Mouse (Mus musculus): ENCODE data around the gene Xbp1. TPM values are rescaled to one million over a fixed set of nuclear protein-coding genes. Genes with fewer than 3 reads are reported as not detected.
"Not testable (repeated sequence)": the region's sequence is repeated elsewhere in the genome, so short reads cannot be mapped to it uniquely, and the experiment has no call there.

Gene Xbp1
- polyA plus RNA-seq, 1 experiment from 2014 or later = 238 TPM

- Histone ChIP-seq H3K27me3 (no peaks in the 10 kb centered on the region), H3K27ac (peak overlapping the region; percentile 85), H3K4me3 (peak overlapping the region; percentile 91), H3K9ac (peak overlapping the region; percentile 90), H3K4me2 (peak overlapping the region; percentile 58), H3K4me1 (peaks cover 14% of the 10 kb centered on the region), H3K9me3 (no peaks in the 10 kb centered on the region), H3K36me3 (0 out of 2 replicates have a peak, but pooled peaks cover 4% of the 10 kb centered on the region)
- ATAC-seq (ENCODE audit: insufficient number of reproducible peaks, low FRiP score, low TSS enrichment, low read depth) = no peak
- WGBS = under 1% methylated on average over 28 of the region's 28 CpGs
These were observed 20.9 kb downstream of the Xbp1 start for GRCm38 (mm10) chr11:5541230-5541798.

- H3K9ac ChIP-seq = peak within 1 kb of the TSS; percentile 90
- WGBS = under 1% methylated on average over 57 of the region's 65 CpGs
- no peaks in the 10 kb centered on the region for H3K9me3 ChIP-seq
- H3K4me3 ChIP-seq = peak within 1 kb of the TSS; percentile 91
- H3K27me3 ChIP-seq = no peaks in the 10 kb centered on the region
- peak; percentile 98 for ATAC-seq (ENCODE audit: insufficient number of reproducible peaks, low FRiP score, low TSS enrichment, low read depth)
- H3K4me1 ChIP-seq = peaks cover 14% of the 10 kb centered on the region
- H3K4me2 ChIP-seq = peak within 1 kb of the TSS; percentile 58
- 0 out of 2 replicates have a peak, but pooled peaks cover 4% of the 10 kb centered on the region for H3K36me3 ChIP-seq
- H3K27ac ChIP-seq = peak within 1 kb of the TSS; percentile 85
These were observed 21.5 kb downstream of the Xbp1 start, which contains the start of gene Ccdc117 for GRCm38 (mm10) chr11:5541799-5542481. TSS of gene Ccdc117 (minus strand) at chr11:5542187.

- 45% methylated on average over 5 of the region's 5 CpGs for WGBS
- no peak for ATAC-seq (ENCODE audit: insufficient number of reproducible peaks, low FRiP score, low TSS enrichment, low read depth)
- H3K4me3 ChIP-seq = peak overlapping the region; percentile 91
These were observed 22.2 kb downstream of the Xbp1 start for GRCm38 (mm10) chr11:5542482-5543185.

GRCm38 (mm10) chr11:5543281-5543680 lies 22.8 kb downstream of the Xbp1 start:
- no peak overlapping the region for H3K27ac ChIP-seq
- no peak overlapping the region for H3K4me3 ChIP-seq
- H3K4me2 ChIP-seq = no peak overlapping the region
- 74% methylated on average over 1 of the region's 1 CpGs for WGBS
- no peaks in the 10 kb centered on the region for H3K27me3 ChIP-seq
- H3K36me3 ChIP-seq = 0 out of 2 replicates have a peak, but pooled peaks cover 4% of the 10 kb centered on the region
- no peak overlapping the region for H3K9ac ChIP-seq
- peaks cover 14% of the 10 kb centered on the region for H3K4me1 ChIP-seq
- no peaks in the 10 kb centered on the region for H3K9me3 ChIP-seq
- ATAC-seq (ENCODE audit: insufficient number of reproducible peaks, low FRiP score, low TSS enrichment, low read depth) = no peak

More at GRCm38 (mm10) chr11:5542482-5543185, 22.2 kb downstream of the Xbp1 start:
- no peaks in the 10 kb centered on the region for H3K27me3 ChIP-seq
- 0 out of 2 replicates have a peak, but pooled peaks cover 4% of the 10 kb centered on the region for H3K36me3 ChIP-seq
- H3K9ac ChIP-seq = no peak overlapping the region
- peak overlapping the region; percentile 58 for H3K4me2 ChIP-seq
- no peak overlapping the region for H3K27ac ChIP-seq
- no peaks in the 10 kb centered on the region for H3K9me3 ChIP-seq
- peaks cover 14% of the 10 kb centered on the region for H3K4me1 ChIP-seq

GRCm38 (mm10) chr11:5544709-5545108 lies 24.2 kb downstream of the Xbp1 start:
- H3K27ac ChIP-seq; H3K9me3 ChIP-seq; ATAC-seq (ENCODE audit: insufficient number of reproducible peaks, low FRiP score, low TSS enrichment, low read depth); H3K4me2 ChIP-seq; H3K9ac ChIP-seq; H3K36me3 ChIP-seq; H3K4me1 ChIP-seq; H3K27me3 ChIP-seq; H3K4me3 ChIP-seq: not testable (repeated sequence)
- 83% methylated on average over 1 of the region's 1 CpGs for WGBS

GRCm38 (mm10) chr11:5545457-5545856 lies 25.0 kb downstream of the Xbp1 start:
- Histone ChIP-seq H3K27ac (no peak overlapping the region), H3K9me3 (no peaks in the 10 kb centered on the region)
- WGBS = 76% methylated on average over 4 of the region's 4 CpGs

GRCm38 (mm10) chr11:5546693-5547092 lies 26.2 kb downstream of the Xbp1 start:
- Histone ChIP-seq H3K27me3 (no peaks in the 10 kb centered on the region), H3K9ac (no peak overlapping the region), H3K4me2 (no peak overlapping the region), H3K4me3 (no peak overlapping the region), H3K36me3 (no peaks in the 10 kb centered on the region), H3K27ac (no peak overlapping the region), H3K9me3 (no peaks in the 10 kb centered on the region), H3K4me1 (no peaks in the 10 kb centered on the region)
- WGBS = 85% methylated on average over 3 of the region's 3 CpGs
- ATAC-seq (ENCODE audit: insufficient number of reproducible peaks, low FRiP score, low TSS enrichment, low read depth) = no peak

More at GRCm38 (mm10) chr11:5545457-5545856, 25.0 kb downstream of the Xbp1 start:
- H3K4me3 ChIP-seq = no peak overlapping the region
- H3K9ac ChIP-seq = no peak overlapping the region
- no peak overlapping the region for H3K4me2 ChIP-seq
- H3K27me3 ChIP-seq = no peaks in the 10 kb centered on the region
- no peak for ATAC-seq (ENCODE audit: insufficient number of reproducible peaks, low FRiP score, low TSS enrichment, low read depth)
- H3K4me1 ChIP-seq = peaks cover 6% of the 10 kb centered on the region
- H3K36me3 ChIP-seq = no peaks in the 10 kb centered on the region

GRCm38 (mm10) chr11:5551430-5551829 lies 31.0 kb downstream of the Xbp1 start:
- no peak overlapping the region for H3K9ac ChIP-seq
- no peaks in the 10 kb centered on the region for H3K4me1 ChIP-seq
- 88% methylated on average over 5 of the region's 5 CpGs for WGBS
- H3K4me2 ChIP-seq = no peak overlapping the region
- ATAC-seq (ENCODE audit: insufficient number of reproducible peaks, low FRiP score, low TSS enrichment, low read depth) = no peak
- no peak overlapping the region for H3K4me3 ChIP-seq
- H3K9me3 ChIP-seq = no peaks in the 10 kb centered on the region
- no peaks in the 10 kb centered on the region for H3K36me3 ChIP-seq
- no peak overlapping the region for H3K27ac ChIP-seq
- no peaks in the 10 kb centered on the region for H3K27me3 ChIP-seq

- WGBS = 58% methylated on average over 1 of the region's 1 CpGs
- Histone ChIP-seq H3K27me3 (no peaks in the 10 kb centered on the region), H3K4me1 (no peaks in the 10 kb centered on the region), H3K27ac (no peak overlapping the region), H3K36me3 (no peaks in the 10 kb centered on the region), H3K9me3 (no peaks in the 10 kb centered on the region), H3K4me2 (no peak overlapping the region), H3K4me3 (no peak overlapping the region), H3K9ac (no peak overlapping the region)
- ATAC-seq (ENCODE audit: insufficient number of reproducible peaks, low FRiP score, low TSS enrichment, low read depth) = no peak
These were observed 31.5 kb downstream of the Xbp1 start for GRCm38 (mm10) chr11:5551931-5552330.

- Histone ChIP-seq H3K4me1 (no peaks in the 10 kb centered on the region), H3K9me3 (no peaks in the 10 kb centered on the region), H3K4me3 (no peak overlapping the region), H3K27ac (no peak overlapping the region), H3K9ac (no peak overlapping the region), H3K4me2 (no peak overlapping the region), H3K27me3 (no peaks in the 10 kb centered on the region), H3K36me3 (no peaks in the 10 kb centered on the region)
- WGBS = 74% methylated on average over 3 of the region's 3 CpGs
- no peak for ATAC-seq (ENCODE audit: insufficient number of reproducible peaks, low FRiP score, low TSS enrichment, low read depth)
These were observed 39.8 kb downstream of the Xbp1 start for GRCm38 (mm10) chr11:5560273-5560672.

GRCm38 (mm10) chr11:5562625-5563268 lies 42.3 kb downstream of the Xbp1 start:
- ATAC-seq (ENCODE audit: insufficient number of reproducible peaks, low FRiP score, low TSS enrichment, low read depth) = no peak
- H3K27ac ChIP-seq = no peak overlapping the region
- H3K9me3 ChIP-seq = no peaks in the 10 kb centered on the region
- H3K4me1 ChIP-seq = no peaks in the 10 kb centered on the region
- WGBS = 43% methylated on average over 9 of the region's 9 CpGs
- no peak overlapping the region for H3K4me3 ChIP-seq
- H3K36me3 ChIP-seq = no peaks in the 10 kb centered on the region
- no peaks in the 10 kb centered on the region for H3K27me3 ChIP-seq
- H3K4me2 ChIP-seq = no peak overlapping the region
- no peak overlapping the region for H3K9ac ChIP-seq
